Mouse (Mus musculus): ENCODE measurements around the gene Txnrd1.

Txnrd1 gene

GRCm38 (mm10) chr10:82817936-82818335 lies 15.8 kb upstream of the Txnrd1 start:
- DNase-seq (ENCODE audit: low spot score): no peak

GRCm38 (mm10) chr10:82818661-82819060 lies 15.1 kb upstream of the Txnrd1 start:
- no peak for DNase-seq (ENCODE audit: low spot score)

GRCm38 (mm10) chr10:82823108-82823778 lies 10.5 kb upstream of the Txnrd1 start:
- no peak for DNase-seq (ENCODE audit: low spot score)

GRCm38 (mm10) chr10:82823779-82824177 lies 10.0 kb upstream of the Txnrd1 start:
- DNase-seq (ENCODE audit: low spot score): no peak

- DNase-seq (ENCODE audit: low spot score): no peak
These were observed 9.2 kb upstream of the Txnrd1 start for GRCm38 (mm10) chr10:82824541-82824940.

GRCm38 (mm10) chr10:82826516-82826915 lies 7.2 kb upstream of the Txnrd1 start:
- no peak for DNase-seq (ENCODE audit: low spot score)

GRCm38 (mm10) chr10:82835898-82836297 lies 2.1 kb downstream of the Txnrd1 start:
- no peak for DNase-seq (ENCODE audit: low spot score)

- DNase-seq (ENCODE audit: low spot score): no peak
These were observed 4.6 kb downstream of the Txnrd1 start for GRCm38 (mm10) chr10:82838390-82838789.

- DNase-seq (ENCODE audit: low spot score): no peak
These were observed 10.3 kb downstream of the Txnrd1 start for GRCm38 (mm10) chr10:82844090-82844489.

GRCm38 (mm10) chr10:82844731-82845130 lies 11.0 kb downstream of the Txnrd1 start:
- no peak for DNase-seq (ENCODE audit: low spot score)

GRCm38 (mm10) chr10:82847821-82848459 lies 14.2 kb downstream of the Txnrd1 start:
- no peak for DNase-seq (ENCODE audit: low spot score)

GRCm38 (mm10) chr10:82849686-82850353 lies 16.1 kb downstream of the Txnrd1 start:
- DNase-seq (ENCODE audit: low spot score): no peak

- no peak for DNase-seq (ENCODE audit: low spot score)
These were observed 16.6 kb downstream of the Txnrd1 start for GRCm38 (mm10) chr10:82850354-82850752.

GRCm38 (mm10) chr10:82851751-82852150 lies 18.0 kb downstream of the Txnrd1 start:
- DNase-seq (ENCODE audit: low spot score): no peak

GRCm38 (mm10) chr10:82858032-82858680 lies 24.4 kb downstream of the Txnrd1 start:
- DNase-seq (ENCODE audit: low spot score): no peak

GRCm38 (mm10) chr10:82858691-82859532 lies 25.2 kb downstream of the Txnrd1 start:
- DNase-seq (ENCODE audit: low spot score): peak; percentile 87

- peak; percentile 33 for DNase-seq (ENCODE audit: low spot score)
These were observed 25.8 kb downstream of the Txnrd1 start for GRCm38 (mm10) chr10:82859533-82859915.

GRCm38 (mm10) chr10:82860181-82860928 lies 26.6 kb downstream of the Txnrd1 start:
- peak; percentile 70 for DNase-seq (ENCODE audit: low spot score)

GRCm38 (mm10) chr10:82860929-82861315 lies 27.2 kb downstream of the Txnrd1 start:
- DNase-seq (ENCODE audit: low spot score): no peak

GRCm38 (mm10) chr10:82863106-82863680 lies 29.4 kb downstream of the Txnrd1 start:
- DNase-seq (ENCODE audit: low spot score): no peak

- DNase-seq (ENCODE audit: low spot score): peak; percentile 21
These were observed 30.1 kb downstream of the Txnrd1 start for GRCm38 (mm10) chr10:82863827-82864226.

Data from spleen, adult 12 weeks (tissue).